8 mouse cellular contexts compared by ENCODE assay signal in the genomic region with DNA sequence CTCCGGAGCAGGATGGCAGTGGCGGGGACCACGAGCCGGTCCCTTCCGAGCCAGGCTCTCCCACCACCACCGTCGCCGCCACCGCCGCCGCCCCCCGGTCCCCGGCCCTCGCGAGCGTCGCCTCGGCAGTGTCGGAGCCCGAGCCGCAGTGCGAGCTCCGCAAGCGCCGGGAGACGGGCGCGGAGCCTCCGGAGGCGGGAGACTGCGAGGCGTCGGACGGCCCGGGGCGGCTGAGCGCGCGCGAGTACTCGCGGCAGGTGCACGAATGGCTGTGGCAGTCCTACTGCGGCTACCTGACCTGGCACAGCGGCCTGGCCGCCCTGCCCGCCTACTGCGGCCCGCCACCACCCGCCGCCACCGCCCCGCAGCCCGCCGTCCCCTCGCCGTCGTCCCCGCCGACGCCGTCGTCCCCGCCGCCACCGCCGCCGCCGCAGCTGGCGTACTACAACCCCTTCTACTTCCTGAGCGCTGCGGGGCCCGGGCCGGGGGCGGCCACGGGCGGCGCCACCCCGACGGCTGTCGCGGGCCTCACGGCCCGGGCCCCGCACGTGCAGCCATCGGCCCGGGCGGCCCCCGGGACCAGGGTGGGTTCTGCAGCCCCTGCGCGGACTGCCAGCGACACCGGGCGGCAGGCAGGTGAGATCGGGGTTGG. TPM values are rescaled to one million over a fixed set of nuclear protein-coding genes. Genes with fewer than 3 reads are reported as not detected.
DNase-seq lines count a peak whose midpoint lies in the region; ATAC-seq and TF ChIP-seq lines count a peak whose summit lies in the region.

No protein-coding gene starts in this region.

- no peaks in the 10 kb centered on the region for H3K9me3 ChIP-seq in forebrain, embryonic 15.5 days
- no peaks in the 10 kb centered on the region for H3K9me3 ChIP-seq in intestine, postnatal 0 days (ENCODE audit: control insufficient read depth)

- peak; percentile 21 to 40 for DNase-seq in left cerebral cortex, postnatal 36 days (ENCODE audit: low spot score in 2 of 2)
- DNase-seq in left cerebral cortex, adult 8-10 months (ENCODE audit: low spot score in 2 of 2): no peak
- peak; percentile 33 to 48 for DNase-seq in lung, postnatal 4 days
- peak; percentile 42 for DNase-seq in splenic B cell, adult 2 months (ENCODE audit: low read depth, low spot score)
- no peak for DNase-seq in yolk sac, embryonic 10.5 days (ENCODE audit: low spot score)

- peak overlapping the region; percentile 90 for H3K27ac ChIP-seq in forebrain, embryonic 15.5 days (replicated peaks)
- H3K27ac ChIP-seq in intestine, postnatal 0 days (ENCODE audit: low read depth, low read length): peak overlapping the region; percentile 91

- TF ChIP-seq CTCF in intestine, postnatal 0 days (IDR thresholded peaks at IDR 0.05; ENCODE audit: low read depth): peak; percentile 44

- H3K27me3 ChIP-seq in forebrain, embryonic 15.5 days: no peaks in the 10 kb centered on the region
- no peaks in the 10 kb centered on the region for H3K27me3 ChIP-seq in intestine, postnatal 0 days (replicated peaks; ENCODE audit: control insufficient read depth, insufficient read depth, low read length)
- H3K27me3 ChIP-seq in splenic B cell, adult 2 months (ENCODE audit: control insufficient read depth, insufficient read depth, low read length, poor library complexity, severe bottlenecking): peaks cover 1% of the 10 kb centered on the region; the same call in 1 of the 2 replicates

- H3K4me2 ChIP-seq in forebrain, embryonic 15.5 days (replicated peaks): peak overlapping the region; percentile 72
- peak overlapping the region; percentile 94 for H3K4me2 ChIP-seq in intestine, postnatal 0 days (replicated peaks; ENCODE audit: low read depth)

- under 1% methylated on average over 48 of the region's 96 CpGs for WGBS in forebrain, embryonic 15.5 days
- under 1% methylated on average over 64 of the region's 96 CpGs for WGBS in intestine, postnatal 0 days

- peak; percentile 37 for ATAC-seq in activated CD4-positive, CD25-positive, alpha-beta regulatory T cell, adult 4 months
- peak; percentile 79 for ATAC-seq in forebrain, embryonic 15.5 days (replicated peaks)
- ATAC-seq in intestine, postnatal 0 days: peak; percentile 70

- intact Hi-C loops in left cerebral cortex, postnatal 36 days (cut with DNase I): loop anchor here (10.0 kb wide), 1 partner anchor 255 kb away; a partner anchor contains a TSS

- H3K4me1 ChIP-seq in forebrain, embryonic 15.5 days: peaks cover 21% of the 10 kb centered on the region
- peaks cover 5% of the 10 kb centered on the region; the same call in 1 of the 2 replicates for H3K4me1 ChIP-seq in intestine, postnatal 0 days (replicated peaks; ENCODE audit: control insufficient read depth, insufficient read depth, low read length)

- peak overlapping the region; percentile 95 for H3K4me3 ChIP-seq in forebrain, embryonic 15.5 days
- peak overlapping the region; percentile 97 for H3K4me3 ChIP-seq in intestine, postnatal 0 days (ENCODE audit: low read depth, low read length)

- H3K36me3 ChIP-seq in forebrain, embryonic 15.5 days: peaks cover 34% of the 10 kb centered on the region
- H3K36me3 ChIP-seq in intestine, postnatal 0 days (ENCODE audit: control insufficient read depth, insufficient read depth): peaks cover 15% of the 10 kb centered on the region
- H3K36me3 ChIP-seq in splenic B cell, adult 2 months (ENCODE audit: control insufficient read depth, insufficient read depth, low read length, poor library complexity, severe bottlenecking): 0 out of 2 replicates have a peak, but pooled peaks cover 1% of the 10 kb centered on the region

- peak overlapping the region; percentile 88 for H3K9ac ChIP-seq in forebrain, embryonic 15.5 days (replicated peaks)
- peak overlapping the region; percentile 94 for H3K9ac ChIP-seq in intestine, postnatal 0 days (ENCODE audit: low read depth, low read length)

RNA-seq across cellular contexts. Expression of a gene that starts 0.4 kb away (rescaled TPM):
- total RNA-seq in left cerebral cortex, postnatal 36 days (2021): 10 to 100 TPM; 78.1 to 82.7 TPM
- 10 to 100 TPM; 79.0 to 84.9 (median 81.5) TPM for total RNA-seq in left cerebral cortex, adult 8-10 months (2022)
- 1 to 10 TPM; 4.8 to 6.4 TPM for polyA plus RNA-seq in activated CD4-positive, CD25-positive, alpha-beta regulatory T cell, adult 4 months (2017; shearing (Covaris generic))
- 21.2 and 24.6 TPM in 2 replicates for polyA plus RNA-seq in forebrain, embryonic 15.5 days (2015; fragmentation: Nextera tagmentation; extraction: Ambion mirVana)
- 14.9 and 15.9 TPM in 2 replicates for polyA plus RNA-seq in intestine, postnatal 0 days (2015; fragmentation: Nextera tagmentation; extraction: Ambion mirVana)

RNA-seq across cellular contexts. Expression of a gene that starts 58.0 kb away (rescaled TPM):
- 10 to 100 TPM; 47.2 to 56.9 TPM for total RNA-seq in left cerebral cortex, postnatal 36 days (2021)
- 10 to 100 TPM; 47.2 to 54.8 (median 50.0) TPM for total RNA-seq in left cerebral cortex, adult 8-10 months (2022)
- polyA plus RNA-seq in activated CD4-positive, CD25-positive, alpha-beta regulatory T cell, adult 4 months (2017; shearing (Covaris generic)): 10 to 100 TPM; 49.3 to 55.8 TPM
- 24.7 and 25.8 TPM in 2 replicates for polyA plus RNA-seq in forebrain, embryonic 15.5 days (2015; fragmentation: Nextera tagmentation; extraction: Ambion mirVana)
- 6.5 and 8.3 TPM in 2 replicates for polyA plus RNA-seq in intestine, postnatal 0 days (2015; fragmentation: Nextera tagmentation; extraction: Ambion mirVana)

Comparison
In these comparisons a context has a peak if more than half of its experiments do, and no peak if none do; other contexts are left out.
1. DNase-seq: peak in left cerebral cortex, postnatal 36 days (2 of 2), lung, postnatal 4 days (2 of 2) and splenic B cell, adult 2 months (single experiment); none in left cerebral cortex, adult 8-10 months (0 of 2) and yolk sac, embryonic 10.5 days (single experiment).
2. Peak in every context shown above with its lines, with median percentiles within 50 percentile points of each other: ATAC-seq.